20 mouse cellular contexts compared by ENCODE assay signal in the genomic region with DNA sequence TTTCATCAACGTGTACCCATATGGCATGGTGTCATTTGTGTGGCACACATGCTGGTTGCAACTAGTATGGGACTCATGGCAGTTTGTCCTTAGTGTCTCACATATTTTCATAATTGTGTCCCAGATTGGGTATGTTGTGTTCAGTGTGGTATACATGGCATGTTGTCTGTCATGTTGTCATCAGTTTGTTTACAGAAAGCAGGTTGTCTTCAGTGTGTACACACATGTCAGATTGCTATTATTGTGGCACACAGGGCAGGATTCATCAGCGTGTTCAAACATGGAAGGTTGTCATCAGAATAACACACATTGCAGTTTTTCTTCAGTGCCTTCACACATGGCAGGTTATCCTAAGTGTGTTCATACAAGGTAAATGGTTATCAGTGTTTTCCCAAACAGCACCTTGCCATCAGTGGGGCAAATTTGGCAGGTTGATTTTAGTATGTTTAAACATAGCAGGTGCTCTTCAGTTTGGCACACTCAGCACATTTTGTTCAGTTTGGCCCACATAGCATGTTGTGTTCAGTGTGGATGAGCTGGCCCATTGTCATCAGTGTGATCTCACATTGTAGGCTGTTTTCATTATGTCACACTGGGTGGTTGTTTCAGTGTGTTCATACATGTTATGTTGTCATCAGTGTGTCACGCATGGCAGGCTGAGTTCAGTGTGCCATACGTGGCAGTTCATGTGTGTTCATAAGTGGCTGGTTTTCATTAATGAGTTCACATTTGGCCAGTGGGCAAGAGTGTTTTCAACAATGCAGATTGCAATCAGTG. TPM values are rescaled to one million over a fixed set of nuclear protein-coding genes. Genes with fewer than 3 reads are reported as not detected.
"Had no signal": no experiment of that assay in that cellular context is flagged by ENCODE, and none has a peak within 500 bp of the region (broad histone marks: within the 10 kb centered on the region; RNA-seq: fewer than 3 reads in every experiment).

No protein-coding gene starts in this region.

- H3K9me3 ChIP-seq: liver, embryonic 13.5 days; lung, embryonic 15.5 days; neural tube, embryonic 12.5 days had no signal

- ATAC-seq: liver, postnatal 0 days had no signal

- H3K27ac ChIP-seq: layer of hippocampus, adult 2 months; limb, embryonic 12.5 days; liver, embryonic 13.5 days; lung, embryonic 15.5 days; macrophage; neural tube, embryonic 12.5 days had no signal

- H3K4me3 ChIP-seq: layer of hippocampus, adult 2 months; limb, embryonic 12.5 days; liver, embryonic 13.5 days; lung, embryonic 15.5 days; megakaryocyte, embryonic 14.5 days; neural tube, embryonic 12.5 days had no signal

- H3K4me2 ChIP-seq: limb, embryonic 12.5 days; liver, embryonic 13.5 days; lung, embryonic 15.5 days; midbrain, embryonic 11.5 days; neural tube, embryonic 12.5 days had no signal

- H3K9ac ChIP-seq: limb, embryonic 12.5 days; liver, embryonic 13.5 days; liver, postnatal 0 days; lung, embryonic 15.5 days; neural tube, embryonic 12.5 days had no signal

- H3K36me3 ChIP-seq: limb, embryonic 12.5 days; liver, embryonic 13.5 days; lung, embryonic 15.5 days; neural tube, embryonic 12.5 days had no signal

- H3K4me1 ChIP-seq: limb, embryonic 12.5 days; liver, embryonic 13.5 days; lung, embryonic 15.5 days; megakaryocyte, embryonic 14.5 days; neural tube, embryonic 12.5 days had no signal

- H3K27me3 ChIP-seq: limb, embryonic 12.5 days; liver, embryonic 13.5 days; lung, embryonic 15.5 days; megakaryocyte, embryonic 14.5 days; neural tube, embryonic 12.5 days had no signal

- DNase-seq: kidney, postnatal 36 days; liver; liver, embryonic 13.5 days; liver, postnatal 0 days; lung, postnatal 14 days; right cerebral cortex, postnatal 4 days; spleen, adult 18-20 months; thymus, adult 18-20 months; thymus, postnatal 14 days had no signal

RNA-seq across cellular contexts. Expression of a gene that starts 53.9 kb away (rescaled TPM):
- total RNA-seq: monocyte, adult 5-6 weeks; neutrophil, adult 5-6 weeks had no signal
- polyA plus RNA-seq: kidney, embryonic 16.5 days; limb, embryonic 12.5 days; liver, embryonic 13.5 days; liver, postnatal 0 days; lung, embryonic 15.5 days; macrophage; midbrain, embryonic 11.5 days; neural tube, embryonic 12.5 days; stomach, embryonic 14.5 days had no signal
